Mouse (Mus musculus) spleen, postnatal 4 days (tissue): ENCODE results near the gene Gpr171.
"Not testable (repeated sequence)": the region's sequence is repeated elsewhere in the genome, so short reads cannot be mapped to it uniquely, and the experiment has no call there.

Source experiments
- DNase-seq, 2 experiments: peaks; one replicate each; pipeline ENCODE4 v3.0.0; 2022; ENCODE audit warnings: low spot score in 2 of 2

Gpr171 gene

DNA sequence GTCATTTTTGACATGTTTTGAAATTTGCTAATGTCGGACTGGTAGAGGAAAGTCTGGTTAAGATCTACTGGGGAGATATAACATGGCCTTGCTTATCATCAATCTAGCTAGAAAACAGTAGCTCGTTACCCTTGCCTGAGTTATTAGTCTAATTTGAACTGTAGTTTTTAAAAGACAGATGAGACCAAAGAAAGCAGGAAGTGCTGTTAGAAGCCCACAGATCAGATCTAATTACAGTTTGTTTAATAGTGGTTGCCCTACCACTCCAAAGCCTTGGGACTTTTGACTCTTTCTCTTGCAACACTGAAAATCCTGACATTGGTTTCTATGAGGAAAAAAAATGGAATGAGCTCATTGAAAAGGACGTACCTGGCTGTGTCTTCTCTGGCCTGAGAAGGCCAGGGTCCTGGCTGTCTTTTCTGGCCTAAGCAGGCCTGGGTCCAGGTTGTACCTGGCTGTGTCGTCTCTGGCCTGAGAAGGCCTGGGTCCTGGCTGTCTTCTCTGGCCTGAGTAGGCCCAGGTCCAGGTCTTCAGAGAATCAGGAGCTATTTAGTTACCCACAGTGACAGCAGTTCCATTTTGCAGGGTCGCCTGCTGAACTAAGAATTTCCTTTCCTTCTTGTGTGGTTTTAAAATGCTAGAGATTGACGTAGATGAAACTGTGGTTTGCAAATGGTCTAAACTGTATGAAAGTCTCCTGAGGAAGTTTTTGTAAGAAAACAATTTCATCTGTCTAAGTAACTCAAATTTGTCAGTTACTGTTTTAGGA, at the start of gene Gpr171:
Gene Gpr171, minus strand, starts transcription at position 604 of the 769 bp plus-strand sequence.
- no peak for DNase-seq

DNA sequence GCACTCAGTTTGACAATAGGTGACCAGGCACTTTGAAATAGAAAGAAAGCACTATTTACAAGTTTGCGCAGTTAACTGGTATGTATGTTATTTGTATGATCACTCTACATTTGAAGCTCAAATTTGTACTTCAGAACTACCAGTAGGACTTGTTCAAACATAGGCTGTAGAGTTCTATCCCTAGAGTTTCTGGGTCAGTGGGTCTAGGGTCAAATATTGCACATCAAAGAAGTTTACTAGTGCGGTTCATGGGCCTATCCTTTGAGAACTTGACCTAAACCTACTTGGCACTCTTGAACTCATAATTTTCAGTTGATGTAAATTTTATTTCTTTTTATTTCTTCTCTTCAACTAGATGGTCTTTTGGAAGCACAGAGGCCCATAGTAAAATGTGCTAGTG, 49.0 kb upstream of the Gpr171 start:
- no peak for DNase-seq

DNA sequence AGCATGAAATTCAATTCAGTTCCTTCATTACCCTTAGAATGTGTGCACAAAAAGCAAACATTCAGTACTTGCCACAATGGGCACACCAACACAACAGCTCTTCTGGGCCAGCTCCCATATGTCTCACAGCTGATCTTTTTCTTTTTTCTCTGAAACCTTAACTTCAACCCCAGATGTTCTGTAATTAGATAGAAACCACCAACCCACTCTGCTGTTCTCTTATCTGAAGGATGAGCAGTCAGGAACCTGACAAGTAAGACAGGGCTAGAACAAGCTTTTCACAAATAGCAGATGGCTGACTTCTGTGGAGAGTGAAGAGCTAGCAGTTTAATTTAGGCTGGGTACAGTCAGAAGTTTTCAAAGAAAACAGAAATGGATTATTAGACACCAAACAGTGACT, 48.0 kb upstream of the Gpr171 start:
- DNase-seq = no peak

DNA sequence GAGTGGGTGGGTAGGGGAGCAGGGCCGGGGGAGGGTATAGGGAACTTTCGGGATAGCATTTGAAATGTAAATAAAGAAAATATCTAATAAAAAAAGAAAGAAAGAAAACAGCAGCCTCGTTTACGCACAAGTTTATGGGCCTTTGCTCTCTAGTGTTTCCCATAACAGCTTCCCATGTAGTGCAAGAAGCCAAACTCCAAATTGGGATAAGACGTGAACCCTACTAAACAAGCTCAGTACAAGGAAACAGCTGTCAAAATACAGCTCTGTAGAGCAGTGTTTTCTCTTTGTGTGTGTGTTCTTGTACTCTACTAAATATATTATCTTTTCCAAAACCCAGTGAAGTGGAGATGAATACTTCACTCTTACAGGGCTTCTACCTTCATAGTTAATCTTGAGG, 43.6 kb upstream of the Gpr171 start:
- no peak for DNase-seq

DNA sequence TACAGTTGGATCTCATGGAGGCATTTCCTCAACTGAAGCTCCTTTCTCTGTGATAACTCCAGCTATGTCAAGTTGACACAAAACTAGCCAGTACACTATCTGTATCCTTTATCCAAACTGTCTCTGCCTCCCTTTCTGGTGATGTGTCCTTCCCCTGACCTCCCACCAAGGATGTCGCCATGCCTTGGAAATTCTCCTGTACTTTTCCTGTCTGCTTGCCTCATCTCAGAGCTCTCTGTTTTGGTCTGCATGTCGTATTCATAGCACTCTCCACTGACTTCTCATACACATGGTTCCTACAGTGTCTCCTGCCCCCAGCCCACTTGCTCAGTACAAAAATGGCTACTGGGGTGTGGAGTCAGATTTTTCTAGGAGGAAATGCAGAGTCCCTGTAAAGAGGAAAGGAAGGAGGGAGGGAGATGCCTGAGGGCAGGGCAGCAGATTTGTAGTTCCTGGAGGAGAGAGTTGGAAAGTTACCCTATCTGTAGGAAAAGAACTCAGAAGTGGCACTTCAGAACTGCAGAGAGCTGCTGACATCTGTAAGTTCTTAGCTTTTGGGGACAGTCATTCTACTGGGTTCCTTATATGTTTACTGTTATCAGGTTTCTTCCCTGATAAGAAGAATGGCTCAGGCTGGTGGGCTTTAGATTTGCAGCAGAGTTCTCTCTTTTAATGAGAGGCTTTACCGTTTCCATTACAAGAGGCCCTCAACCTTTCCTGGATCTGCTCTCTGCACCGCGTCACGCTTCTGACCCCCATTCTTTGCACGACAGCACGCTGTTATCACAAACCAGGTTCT, 40.1 kb upstream of the Gpr171 start:
- DNase-seq = no peak

DNA sequence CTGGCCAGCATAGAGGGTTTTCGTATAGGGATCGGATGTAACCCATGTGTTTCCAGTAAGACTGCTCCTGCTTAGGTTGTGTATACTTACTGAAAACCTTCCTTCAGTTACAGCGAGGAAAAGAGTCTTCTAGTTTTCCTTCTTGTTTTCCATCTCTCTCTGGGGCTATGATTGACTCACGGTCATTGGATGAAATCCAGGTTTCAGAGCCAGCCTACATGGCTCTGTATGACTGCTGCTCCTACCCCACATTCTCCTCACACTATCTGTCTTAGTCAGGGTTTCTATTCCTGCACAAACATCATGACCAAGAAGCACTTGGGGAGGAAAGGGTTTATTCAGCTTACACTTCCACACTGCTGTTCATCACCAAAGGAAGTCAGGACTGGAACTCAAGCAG, 39.3 kb upstream of the Gpr171 start:
- DNase-seq = not testable (repeated sequence)

DNA sequence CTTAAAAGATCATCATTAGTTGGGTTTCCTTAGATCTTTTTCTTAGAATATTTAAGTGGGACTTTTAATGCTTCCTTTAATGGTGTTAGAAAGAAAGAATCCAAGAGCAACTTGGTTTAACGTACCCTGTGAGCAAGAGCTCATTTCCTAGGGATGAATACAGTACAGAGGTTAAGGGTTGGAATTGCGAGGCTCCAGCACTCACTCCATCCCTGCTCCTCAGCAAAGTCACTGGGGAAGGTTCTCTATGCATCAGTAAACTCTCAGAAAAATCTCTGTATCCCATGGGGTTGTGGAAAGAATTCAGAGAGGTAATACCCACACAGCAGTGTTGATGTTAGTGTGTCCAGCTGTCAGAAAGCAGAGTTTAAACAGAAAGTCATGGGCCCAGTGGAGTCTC, 38.5 kb upstream of the Gpr171 start:
- DNase-seq = no peak

DNA sequence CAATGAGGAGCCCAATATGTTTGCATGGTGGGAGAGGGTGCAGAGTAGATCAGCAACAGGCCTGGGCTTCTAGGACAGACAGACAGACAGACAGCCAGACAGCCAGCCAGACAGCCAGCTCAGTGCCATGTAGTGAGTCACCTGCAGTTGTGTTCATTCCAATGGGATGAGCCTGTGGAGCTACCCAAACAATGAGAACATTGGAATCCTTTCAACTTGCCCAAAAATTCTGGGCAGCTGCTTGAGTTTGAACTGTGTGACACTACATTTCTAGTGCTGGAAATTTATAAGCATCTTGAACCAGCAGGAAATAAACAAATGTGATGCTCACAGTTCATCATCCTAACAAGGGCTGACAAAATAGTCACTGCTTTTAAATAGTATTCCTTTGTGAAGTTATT, 38.0 kb upstream of the Gpr171 start:
- no peak for DNase-seq

DNA sequence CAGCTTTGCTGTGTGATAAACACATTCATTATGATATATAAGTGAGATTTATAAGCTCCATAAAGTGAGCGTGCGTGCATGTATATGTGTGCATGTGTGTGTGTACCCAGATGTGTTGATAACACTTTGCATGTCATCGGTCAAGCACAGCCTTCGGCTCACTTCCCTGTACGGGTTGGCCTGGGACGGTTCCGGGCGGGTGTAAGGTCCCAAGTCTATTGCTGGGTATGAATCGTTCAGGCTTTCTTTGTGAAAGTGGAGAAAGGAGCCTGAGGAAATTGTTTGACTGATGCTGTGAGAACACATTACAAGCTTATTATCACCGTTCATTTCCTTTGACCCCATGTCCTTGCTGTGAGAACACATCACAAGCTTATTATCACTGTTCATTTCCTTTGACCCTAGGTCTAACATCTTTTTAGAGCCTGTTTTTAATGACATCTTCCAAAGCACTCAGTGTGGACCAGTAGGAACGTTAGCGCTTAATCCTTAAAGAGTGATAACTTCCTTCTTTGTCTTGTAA, 37.4 kb upstream of the Gpr171 start:
- no peak for DNase-seq

DNA sequence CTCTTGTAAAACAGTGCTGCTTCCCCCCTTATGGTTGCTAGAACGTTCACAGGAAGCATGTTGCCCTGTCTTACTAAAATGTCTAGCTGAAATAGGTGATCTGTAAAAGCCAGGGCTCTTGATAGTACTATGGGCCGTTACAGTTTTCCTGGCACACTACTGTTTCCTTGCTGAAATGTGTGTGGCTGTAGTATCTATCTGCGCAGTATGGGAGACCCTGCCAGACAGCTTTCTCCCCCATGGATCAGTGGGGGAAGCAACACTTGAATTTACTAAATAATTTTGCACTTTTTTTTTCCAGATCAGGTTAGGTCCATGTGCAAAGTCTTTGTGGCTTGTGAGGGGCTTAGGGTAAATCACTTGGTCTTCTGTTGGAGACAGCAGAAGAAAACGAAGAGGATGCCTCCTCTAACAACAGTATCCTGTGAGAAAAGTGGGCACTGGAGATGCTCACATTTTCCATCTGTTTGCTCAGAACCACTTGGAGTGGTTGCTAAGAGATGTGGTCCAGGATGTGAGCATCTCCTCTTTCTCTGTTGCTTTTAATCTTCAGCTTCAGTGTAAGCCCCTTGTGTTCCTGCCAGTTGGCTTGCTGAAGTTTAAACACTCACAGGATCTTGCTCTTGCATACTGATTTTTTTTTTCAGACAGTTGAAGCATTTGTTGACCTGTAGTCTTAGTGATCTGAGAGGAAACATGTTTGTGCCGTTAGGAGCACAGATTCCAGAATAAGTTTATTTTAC, 34.5 kb upstream of the Gpr171 start:
- no peak for DNase-seq

DNA sequence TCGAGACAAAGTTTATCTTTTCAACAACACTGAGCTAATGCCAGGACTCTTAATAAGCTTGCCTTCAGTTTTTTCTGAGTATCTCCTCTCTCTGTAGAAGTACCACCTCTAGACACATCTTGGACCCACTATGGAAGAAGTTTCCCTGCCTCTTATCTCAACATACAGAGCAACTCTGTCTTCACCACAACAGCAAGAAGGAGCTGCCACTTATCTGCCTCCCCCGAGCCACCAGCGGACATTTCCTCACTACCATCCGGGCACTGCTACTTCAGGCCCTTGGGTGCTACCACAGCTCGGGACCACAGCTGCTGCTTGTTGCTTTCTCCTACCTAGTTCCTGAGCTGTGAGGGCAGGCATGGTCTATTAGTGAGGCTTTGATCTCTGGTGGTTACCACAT, 31.6 kb upstream of the Gpr171 start:
- DNase-seq = no peak

DNA sequence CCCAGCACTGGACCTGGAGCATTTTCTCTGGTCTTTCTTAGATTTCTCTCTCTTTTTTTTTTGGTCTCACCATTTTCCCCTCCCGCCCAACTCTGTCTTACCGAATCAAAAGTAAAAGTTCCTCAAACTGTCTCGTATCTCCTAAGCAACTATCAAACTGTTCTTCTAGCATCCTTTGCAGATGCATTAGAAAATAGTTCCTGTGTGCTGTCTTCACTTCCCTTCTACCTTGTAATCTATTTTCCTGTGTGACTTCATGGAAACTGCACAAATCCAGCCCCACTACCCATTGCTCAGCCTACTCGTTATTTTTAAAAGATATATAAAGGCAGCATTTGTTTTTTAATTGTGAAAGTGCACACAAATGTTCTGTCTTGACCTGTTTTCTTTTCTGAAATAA, 30.3 kb upstream of the Gpr171 start:
- no peak for DNase-seq

DNA sequence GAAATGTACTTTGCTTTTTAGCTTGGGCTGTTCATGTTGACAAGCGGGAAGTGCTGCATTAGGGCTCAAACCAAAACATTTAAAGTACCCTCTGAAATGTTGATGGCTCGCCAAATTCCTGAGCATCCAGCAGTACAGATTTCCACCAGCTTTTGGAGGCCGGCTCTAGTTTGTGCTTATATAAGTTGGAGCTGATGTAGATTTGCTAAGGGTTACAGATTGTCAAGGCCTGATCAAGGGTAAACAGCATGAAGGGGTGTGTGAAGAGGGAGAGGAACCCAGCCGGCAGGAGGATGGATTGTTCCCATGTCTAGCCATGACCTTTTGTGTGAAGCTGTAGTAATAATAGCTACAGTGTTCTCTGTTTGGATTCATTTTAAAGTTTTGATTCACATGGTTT, 29.5 kb upstream of the Gpr171 start:
- no peak for DNase-seq

DNA sequence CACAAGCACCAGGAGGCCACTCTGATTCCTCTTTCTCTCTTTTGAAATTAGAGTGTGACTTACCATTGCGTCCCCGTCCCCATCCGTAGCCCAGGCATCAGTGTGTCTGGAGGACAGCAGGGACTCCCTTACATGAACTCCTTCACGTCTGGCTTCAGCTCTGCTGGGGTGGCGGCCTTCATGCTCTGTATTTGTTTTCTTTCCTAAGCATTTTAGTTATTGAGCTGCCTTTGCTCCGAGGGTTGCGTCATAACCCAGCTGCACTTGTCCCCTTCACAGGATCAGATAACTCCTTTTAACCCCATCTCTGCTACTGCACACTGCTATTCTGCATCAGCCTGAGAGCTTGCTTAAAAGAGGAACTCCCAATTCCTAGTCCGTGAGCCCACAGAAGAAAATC, 28.8 kb upstream of the Gpr171 start:
- DNase-seq = no peak

DNA sequence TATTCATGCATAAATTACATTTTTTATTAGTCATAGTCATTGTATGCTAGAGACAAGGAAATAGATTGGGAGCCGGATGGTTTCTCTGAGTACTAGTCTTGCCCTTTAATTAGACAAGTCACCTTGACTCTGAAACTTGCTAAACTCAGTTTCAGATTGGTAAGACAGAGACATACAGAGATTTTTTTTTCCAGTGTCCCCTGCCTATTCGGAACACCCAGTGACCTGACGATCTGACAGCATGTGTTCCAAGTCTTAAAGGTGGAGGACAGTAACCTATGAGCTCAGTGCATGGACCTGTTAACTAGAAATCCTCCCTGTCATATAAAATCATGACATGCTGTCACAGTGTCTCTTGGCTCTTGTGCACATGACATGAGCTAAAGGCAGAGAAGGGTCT, 27.9 kb upstream of the Gpr171 start:
- DNase-seq = no peak

DNA sequence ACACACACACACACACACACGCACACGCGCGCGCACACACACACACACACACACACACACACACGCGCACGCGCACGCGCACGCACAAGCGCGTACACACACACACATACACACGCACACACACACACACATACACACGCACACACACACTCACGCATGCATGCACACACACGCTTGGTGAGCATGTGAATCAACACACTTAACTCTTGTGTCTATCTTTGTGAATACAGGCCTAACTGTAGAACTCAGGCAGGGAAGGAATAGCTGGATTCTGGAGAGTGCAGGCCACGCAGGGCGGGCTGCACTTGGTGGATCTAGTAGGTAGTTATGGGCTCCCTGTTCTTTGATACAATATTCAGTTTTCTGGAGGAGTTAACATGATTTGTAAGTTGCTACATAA, 27.1 kb upstream of the Gpr171 start:
- no peak for DNase-seq

DNA sequence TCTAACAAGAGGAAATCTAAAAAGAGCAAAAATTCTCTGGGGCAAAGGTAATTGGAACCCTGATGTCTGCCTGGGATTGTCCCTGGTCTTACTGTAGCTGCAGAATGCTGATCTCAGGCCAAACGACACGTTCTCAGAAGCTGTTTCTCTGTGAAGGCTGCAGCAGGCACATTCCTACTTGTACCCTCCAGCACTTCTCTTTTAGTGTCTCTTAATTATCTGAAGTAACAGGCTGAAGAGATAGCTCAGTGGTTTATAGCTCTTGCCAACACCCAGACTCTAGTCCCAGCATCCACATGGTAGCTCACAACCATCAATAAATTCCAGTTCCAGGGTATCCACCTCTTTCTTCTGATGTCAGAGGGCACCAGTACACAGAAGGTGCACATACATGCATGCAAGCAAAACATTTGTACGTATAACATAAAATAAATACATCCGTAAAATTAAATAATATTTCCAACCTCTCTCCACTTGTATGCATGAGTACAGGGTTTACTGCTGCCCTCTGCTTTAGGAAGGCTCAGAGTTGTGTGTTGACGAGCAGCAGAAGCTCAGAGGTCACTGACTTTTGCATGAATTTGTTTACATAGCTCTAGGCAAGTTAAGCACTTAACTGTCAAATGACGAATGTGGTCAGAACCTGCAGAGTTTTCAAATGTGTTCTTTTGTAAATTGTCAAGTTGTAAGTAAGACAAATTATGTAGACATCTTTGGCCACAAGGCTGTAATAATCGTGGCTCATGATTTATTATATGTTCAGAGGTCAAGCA, 24.3 kb upstream of the Gpr171 start:
- no peak for DNase-seq

DNA sequence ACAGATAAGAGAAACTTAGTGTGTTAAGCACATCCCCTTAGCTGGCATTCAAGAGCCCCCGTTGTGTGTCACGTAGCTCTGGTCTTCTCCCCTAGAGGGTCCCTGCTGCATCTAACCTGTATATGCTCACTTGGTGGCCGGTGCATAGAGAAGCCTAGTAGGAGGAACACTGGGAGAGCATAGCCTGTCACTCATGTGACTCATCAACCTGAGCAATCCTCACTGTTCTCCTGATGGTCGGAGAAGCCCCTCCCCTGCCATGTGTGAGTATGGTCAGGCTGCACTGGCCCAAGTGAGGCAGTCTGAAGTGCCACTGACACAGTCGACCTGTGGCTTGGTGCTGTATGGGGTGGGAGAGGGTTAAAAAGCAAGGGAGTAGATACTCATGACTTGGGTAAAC, 23.4 kb upstream of the Gpr171 start:
- no peak for DNase-seq

DNA sequence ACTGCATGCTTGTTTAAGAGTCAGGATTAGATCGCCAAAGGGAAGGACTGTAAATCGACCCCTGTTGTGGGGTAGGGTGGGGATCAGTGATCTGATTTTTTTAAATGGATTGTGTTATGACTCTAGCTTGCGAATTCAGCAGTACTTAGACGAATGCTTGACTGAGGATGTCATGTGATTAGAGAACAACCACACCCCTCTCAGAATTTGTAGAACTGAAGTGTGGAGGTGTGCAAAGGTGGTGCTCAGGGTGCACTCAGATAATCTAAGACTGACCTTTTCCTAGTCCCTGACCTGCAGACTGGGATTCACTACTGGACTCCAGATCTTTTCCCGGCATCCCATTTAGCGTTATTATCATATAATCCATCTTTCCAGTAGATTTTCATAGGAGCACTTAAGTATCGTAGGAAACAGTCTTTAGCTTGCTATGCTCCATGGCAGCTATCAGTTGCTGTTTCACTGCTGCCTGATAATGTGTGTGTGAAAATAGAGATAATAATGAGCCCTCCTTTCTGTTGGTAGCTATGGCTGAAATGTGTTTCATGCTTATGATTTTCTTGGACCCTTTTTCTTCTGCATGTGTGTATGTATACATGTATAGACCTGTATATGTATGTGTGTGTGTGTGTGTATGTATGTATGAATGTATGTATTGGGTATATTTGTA, 20.3 kb upstream of the Gpr171 start:
- no peak for DNase-seq

DNA sequence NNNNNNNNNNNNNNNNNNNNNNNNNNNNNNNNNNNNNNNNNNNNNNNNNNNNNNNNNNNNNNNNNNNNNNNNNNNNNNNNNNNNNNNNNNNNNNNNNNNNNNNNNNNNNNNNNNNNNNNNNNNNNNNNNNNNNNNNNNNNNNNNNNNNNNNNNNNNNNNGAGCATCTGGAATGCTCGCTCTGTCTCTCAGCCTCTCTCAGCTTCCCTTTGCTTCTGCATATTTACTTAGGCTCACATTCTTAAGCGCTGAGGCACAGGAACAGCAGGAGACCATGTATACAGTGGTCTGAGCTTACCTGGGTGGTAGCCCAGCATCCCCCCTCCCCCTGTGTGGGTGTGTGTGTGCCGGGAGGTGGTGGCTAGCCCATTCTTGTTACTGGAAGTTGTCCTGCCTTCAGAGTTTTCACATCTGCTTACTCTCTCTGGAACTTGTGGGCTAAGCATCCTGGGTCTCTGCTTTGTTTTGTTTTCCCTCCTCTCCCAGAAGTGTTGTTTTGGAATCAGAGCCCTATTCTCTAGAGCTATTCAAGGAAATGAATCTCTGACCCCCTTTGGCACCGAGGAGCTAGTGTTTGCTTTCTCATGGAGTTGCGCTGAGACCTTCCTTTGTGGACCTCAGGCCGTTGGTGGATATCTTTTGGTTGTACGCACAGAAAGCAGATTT, 19.6 kb upstream of the Gpr171 start:
- DNase-seq = no peak
